Mouse (Mus musculus) spleen, adult 2 months (tissue): Measurements from ENCODE around the gene Chrnb1.

Experiments
- CTCF ChIP-seq: fragments of 200-500 bp; IDR thresholded peaks from 2 replicates; pipeline ENCODE4 v1.5.1; 2011; ENCODE audit warnings: mild to moderate bottlenecking, inconsistent platforms; ENCODE audit not compliant: insufficient read depth, insufficient read length, insufficient replicate concordance; ENCODE audit errors: extremely low read depth
- POLR2A ChIP-seq: fragments of 200-500 bp; IDR thresholded peaks from 2 replicates; pipeline ENCODE4 v1.6.1; 2011; ENCODE audit warnings: low read depth, low read length, inconsistent platforms

- no peak for TF ChIP-seq POLR2A
- TF ChIP-seq CTCF: no peak
These were observed 18.1 kb downstream of the Chrnb1 start for GRCm38 (mm10) chr11:69777504-69778257.
